Mouse (Mus musculus): Measurements from ENCODE around the gene C1qtnf12. TPM values are rescaled to one million over a fixed set of nuclear protein-coding genes. Genes with fewer than 3 reads are reported as not detected.

Gene C1qtnf12
- total RNA-seq, 2 experiments from 2014 or later = 15.1 to 18.5 TPM

DNA sequence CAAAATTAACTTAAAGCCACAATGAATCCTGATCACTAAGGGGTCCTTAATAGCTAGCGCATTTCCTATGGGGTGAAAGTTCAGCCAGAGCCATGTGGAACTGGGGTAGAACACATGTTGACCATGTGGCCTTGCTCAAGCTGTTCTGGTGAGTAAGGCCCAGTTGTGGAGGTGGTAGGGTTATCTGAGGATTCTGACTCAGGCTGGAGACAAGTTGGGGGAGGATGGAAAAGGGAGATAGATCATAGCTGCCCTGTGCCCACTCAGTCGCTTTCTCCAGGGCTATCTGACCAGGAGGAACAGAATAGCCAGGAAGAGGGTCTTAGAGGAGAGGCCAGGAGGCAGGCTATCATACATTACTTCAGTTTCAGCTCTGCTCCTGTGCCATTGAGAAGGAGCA is 52.3 kb downstream of the C1qtnf12 start:
- intact Hi-C loops (cut with DNase I) = no loop called here
- Histone ChIP-seq H3K27ac (no peak overlapping the region), H3K4me3 (no peak overlapping the region)
- peak; percentile 12 for DNase-seq
- no peak for TF ChIP-seq CTCF (IDR thresholded peaks at IDR 0.05)

Other genes with a start within 250 kb of the C1qtnf12 start
- under 1 TPM; 0.41 to 0.67 TPM for gene Tmem240, start 227.5 kb upstream of the C1qtnf12 start, total RNA-seq (2021)
- 10 to 100 TPM; 25.4 to 35.3 TPM for gene Atad3a, start 201.2 kb upstream of the C1qtnf12 start, total RNA-seq (2021)
- 1 to 10 TPM; 4.8 to 7.4 TPM for gene Vwa1, start 187.6 kb upstream of the C1qtnf12 start, total RNA-seq (2021)
- 1 to 10 TPM in 1 of 2 experiments, under 1 TPM in 1; 0.66 to 1.1 TPM for gene Tmem88b, start 176.4 kb upstream of the C1qtnf12 start, total RNA-seq (2021)
- not detected for gene Ankrd65, start 171.9 kb upstream of the C1qtnf12 start, total RNA-seq (2021)
- 10 to 100 TPM; 39.0 to 52.7 TPM for gene Mrpl20, start 159.4 kb upstream of the C1qtnf12 start, total RNA-seq (2021)
- gene Ccnl2, start 149.8 kb upstream of the C1qtnf12 start, total RNA-seq (2021) = 10 to 100 TPM; 26.4 to 27.0 TPM
- 10 to 100 TPM; 74.0 to 89.8 TPM for gene Aurkaip1, start 131.0 kb upstream of the C1qtnf12 start, total RNA-seq (2021)
- gene Mxra8, start 122.6 kb upstream of the C1qtnf12 start, total RNA-seq (2021) = 10 to 100 TPM; 26.4 to 31.3 TPM
- 100 to 1,000 TPM; 116 to 122 TPM for gene Dvl1, start 114.9 kb upstream of the C1qtnf12 start, total RNA-seq (2021)
- gene Tas1r3, start 99.0 kb upstream of the C1qtnf12 start, total RNA-seq (2021) = under 1 TPM; 0.11 to 0.23 TPM
- gene Cptp, start 92.9 kb upstream of the C1qtnf12 start, total RNA-seq (2021) = 10 to 100 TPM; 13.6 to 18.0 TPM
- 10 to 100 TPM; 14.9 to 17.3 TPM for gene Ints11, start 92.8 kb upstream of the C1qtnf12 start, total RNA-seq (2021)
- gene Pusl1, start 70.5 kb upstream of the C1qtnf12 start, total RNA-seq (2021) = 10 to 100 TPM; 10.5 to 13.4 TPM
- 1 to 10 TPM; 7.5 to 8.0 TPM for gene Acap3, start 70.5 kb upstream of the C1qtnf12 start, total RNA-seq (2021)
- 10 to 100 TPM; 62.8 to 64.5 TPM for gene Ube2j2, start 18.5 kb upstream of the C1qtnf12 start, total RNA-seq (2021)
- 1 to 10 TPM in 1 of 2 experiments, under 1 TPM in 1; 0.92 to 2.0 TPM for gene B3galt6, start 30.3 kb downstream of the C1qtnf12 start, total RNA-seq (2021)
- gene Sdf4, start 30.6 kb downstream of the C1qtnf12 start, total RNA-seq (2021) = 10 to 100 TPM; 75.7 to 81.5 TPM
- 1 to 10 TPM in 1 of 2 experiments, under 1 TPM in 1; 0.75 to 2.1 TPM for gene Tnfrsf4, start 51.5 kb downstream of the C1qtnf12 start, total RNA-seq (2021)
- gene Tnfrsf18, start 63.8 kb downstream of the C1qtnf12 start, total RNA-seq (2021) = not detected
- gene Ttll10, start 97.1 kb downstream of the C1qtnf12 start, total RNA-seq (2021) = not detected
- 1 to 10 TPM; 1.9 to 2.3 TPM for gene 9430015G10Rik, start 147.7 kb downstream of the C1qtnf12 start, total RNA-seq (2021)
- not detected for gene Rnf223, start 168.2 kb downstream of the C1qtnf12 start, total RNA-seq (2021)
- gene Agrn, start 235.2 kb downstream of the C1qtnf12 start, total RNA-seq (2021) = 1 to 10 TPM; 6.9 to 8.0 TPM
- 1 to 10 TPM in 1 of 2 experiments, not detected in 1; 1.1 TPM for gene Isg15, start 238.5 kb downstream of the C1qtnf12 start, total RNA-seq (2021)
- 1 to 10 TPM; 4.2 to 4.4 TPM for gene AW011738, start 241.0 kb downstream of the C1qtnf12 start, total RNA-seq (2021)